Mouse (Mus musculus): Measurements from ENCODE around the gene Sez6.

The Sez6 gene

DNA sequence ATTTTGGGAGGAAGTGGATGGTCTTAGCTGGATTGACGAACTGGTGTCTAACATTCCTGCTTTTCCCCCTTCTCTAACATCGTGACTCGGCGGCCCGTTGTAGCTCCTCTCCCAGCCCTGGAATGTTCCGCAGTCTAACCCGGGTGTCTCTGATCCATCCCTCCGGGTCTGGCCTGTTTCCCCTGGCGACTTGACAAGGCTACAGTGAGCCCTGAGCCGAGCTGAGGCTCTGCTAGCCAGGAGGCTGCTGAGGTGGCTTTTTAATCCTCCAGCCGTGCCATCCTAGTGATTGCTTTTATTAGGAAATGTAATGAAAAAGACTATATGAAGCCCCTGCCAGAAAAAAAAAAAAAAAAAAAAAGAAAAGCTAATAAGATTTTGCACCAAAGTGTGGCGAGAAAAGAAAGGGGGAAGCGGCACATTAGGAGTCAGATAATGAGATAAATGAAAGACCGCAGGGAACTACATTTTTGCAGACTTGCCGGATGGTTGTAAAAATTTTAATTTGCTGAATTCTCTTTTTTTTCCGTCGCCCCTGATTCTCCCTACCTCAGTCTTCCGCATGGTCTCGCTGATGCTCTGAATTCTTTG lies 24.4 kb upstream of the Sez6 start:
- peak; percentile 28 for DNase-seq (ENCODE audit: low spot score)

DNA sequence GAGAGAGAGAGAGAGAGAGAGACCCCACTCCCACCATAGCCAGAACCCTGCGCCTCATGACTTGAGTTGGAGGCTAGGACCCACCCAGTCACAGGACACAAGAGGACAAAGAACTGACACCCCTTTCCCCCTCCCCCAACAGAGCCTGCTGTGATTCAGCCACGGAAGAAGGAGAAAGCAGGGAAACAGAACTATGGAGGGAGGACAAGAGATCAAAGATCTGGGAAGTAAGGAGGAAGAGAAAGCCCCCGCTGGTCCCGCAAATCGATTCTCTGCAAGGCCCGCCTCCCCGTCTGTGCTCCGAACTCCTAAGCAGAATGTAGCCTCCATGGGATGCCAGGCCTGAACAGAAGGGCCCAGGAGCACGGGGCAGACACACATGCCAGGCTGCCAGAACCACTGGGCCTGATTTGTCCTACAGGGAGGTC lies 23.8 kb upstream of the Sez6 start:
- no peak for DNase-seq (ENCODE audit: low spot score)

- no peak for DNase-seq (ENCODE audit: low spot score)
Observed at GRCm38 (mm10) chr11:77908468-77908867, 22.1 kb upstream of the Sez6 start.

- no peak for DNase-seq (ENCODE audit: low spot score)
Observed at GRCm38 (mm10) chr11:77909376-77909775, 21.2 kb upstream of the Sez6 start.

DNA sequence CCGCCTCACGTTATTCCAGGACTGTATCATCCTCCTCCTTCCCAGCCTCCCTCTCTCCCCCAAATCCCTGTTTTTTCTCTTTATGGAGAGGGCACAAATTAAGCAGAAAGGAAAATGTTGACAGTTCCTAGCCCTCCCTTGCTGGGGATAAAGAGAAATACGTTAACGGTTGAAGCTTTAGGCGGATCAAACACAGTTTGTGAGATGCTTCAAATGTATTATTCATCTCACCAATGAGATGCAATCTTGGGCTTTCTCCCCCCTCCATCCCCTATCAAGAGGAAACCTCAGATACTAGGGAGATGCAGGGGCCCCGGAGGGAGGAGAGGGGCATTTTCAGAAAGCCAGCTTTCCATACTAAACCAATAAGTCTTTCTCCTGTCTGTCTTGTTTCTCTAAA lies 20.8 kb upstream of the Sez6 start:
- no peak for DNase-seq (ENCODE audit: low spot score)

DNA sequence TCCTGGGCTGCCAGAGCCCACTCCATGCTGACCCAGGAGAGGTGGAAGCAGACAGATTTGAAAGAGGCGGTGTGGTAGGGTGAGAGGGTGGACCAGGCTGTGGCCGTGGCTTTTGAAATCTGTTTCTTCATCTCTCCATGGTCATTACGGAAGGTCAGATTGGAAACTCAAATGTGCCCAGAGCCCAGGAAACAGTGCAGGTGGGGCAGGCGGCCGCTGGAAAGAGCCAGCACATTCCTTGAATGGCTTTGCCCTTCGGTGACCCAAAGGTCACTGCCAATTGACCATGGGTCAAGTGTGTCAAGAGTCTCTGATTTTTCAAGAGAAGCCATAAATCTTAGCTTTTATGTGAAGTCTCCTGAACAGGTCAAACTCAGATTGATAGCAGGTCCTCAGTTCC lies 17.1 kb upstream of the Sez6 start:
- DNase-seq (ENCODE audit: low spot score), result no peak

DNA sequence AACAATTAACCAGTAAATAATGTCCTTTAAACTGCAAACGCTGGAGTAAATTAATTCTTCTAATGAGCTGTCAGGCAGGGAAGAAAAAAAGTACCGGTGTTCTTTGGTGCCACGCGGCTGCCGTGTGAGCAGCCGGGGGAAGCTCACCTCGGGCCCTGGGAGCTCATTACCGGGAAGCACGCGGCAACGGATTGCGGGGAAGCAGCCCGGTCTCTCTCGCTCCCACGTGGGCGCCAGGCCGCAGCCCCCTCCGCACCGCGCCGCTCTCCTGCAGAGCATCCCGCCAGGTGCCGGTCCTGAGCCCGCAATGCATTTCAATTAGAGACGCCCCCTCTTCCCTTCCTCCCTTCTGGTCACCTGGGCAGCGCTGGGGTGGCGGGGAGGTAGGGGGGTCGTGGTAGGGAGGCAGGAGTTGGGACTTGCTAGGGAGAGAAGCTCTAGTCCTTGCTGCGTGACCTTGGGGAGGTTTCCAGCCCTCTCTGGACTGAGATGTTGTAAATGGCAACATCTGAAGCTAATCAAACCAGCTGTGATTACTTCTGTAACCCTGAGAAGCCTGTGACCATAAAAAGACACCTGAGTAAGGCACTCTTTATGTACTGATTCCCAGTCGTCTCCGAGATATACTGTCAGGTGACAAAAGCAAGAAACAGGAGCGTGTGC lies 15.9 kb upstream of the Sez6 start:
- DNase-seq (ENCODE audit: low spot score), result no peak

DNA sequence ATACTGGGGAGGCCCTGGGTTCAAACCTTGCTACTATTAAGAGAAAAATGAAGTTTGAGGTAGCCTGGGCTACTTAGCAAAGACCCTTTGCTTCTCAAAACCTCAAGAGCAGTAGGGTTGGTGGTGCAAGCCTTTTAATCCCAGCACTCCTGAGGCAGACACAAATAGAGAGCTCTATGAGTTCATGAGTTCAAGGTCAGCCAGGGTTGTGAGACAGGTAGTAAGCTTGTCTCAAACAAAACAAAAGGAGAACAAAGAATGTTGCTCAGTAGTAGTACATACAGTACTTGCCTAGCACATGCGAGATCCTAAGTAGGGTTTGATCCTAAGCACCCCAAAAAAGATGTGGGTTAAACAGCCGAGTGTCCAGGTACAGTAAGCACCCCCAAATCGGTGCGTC lies 13.9 kb upstream of the Sez6 start:
- no peak for DNase-seq (ENCODE audit: low spot score)

GRCm38 (mm10) chr11:77917166-77917565 lies 13.4 kb upstream of the Sez6 start:
- no peak for DNase-seq (ENCODE audit: low spot score)

DNA sequence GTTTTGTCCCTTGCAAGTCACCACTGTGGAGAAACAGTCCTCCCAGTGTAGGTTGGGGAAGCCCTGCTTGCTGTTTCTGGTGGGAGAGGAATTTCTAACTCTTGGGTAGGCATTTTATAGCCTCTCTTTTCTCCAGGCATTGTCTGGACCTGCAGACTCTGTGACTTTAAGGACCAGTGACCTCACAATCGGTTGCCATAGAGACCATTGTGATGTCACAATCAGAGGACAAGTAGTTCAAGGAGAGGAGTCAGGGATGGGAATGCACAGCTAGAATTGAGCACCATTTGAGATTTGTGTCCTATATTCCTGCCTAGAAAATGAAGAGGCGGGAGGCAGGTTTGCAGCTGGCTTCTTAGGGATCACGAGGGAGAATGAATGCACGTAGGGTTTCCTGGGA lies 7.3 kb upstream of the Sez6 start:
- no peak for DNase-seq (ENCODE audit: low spot score)

DNA sequence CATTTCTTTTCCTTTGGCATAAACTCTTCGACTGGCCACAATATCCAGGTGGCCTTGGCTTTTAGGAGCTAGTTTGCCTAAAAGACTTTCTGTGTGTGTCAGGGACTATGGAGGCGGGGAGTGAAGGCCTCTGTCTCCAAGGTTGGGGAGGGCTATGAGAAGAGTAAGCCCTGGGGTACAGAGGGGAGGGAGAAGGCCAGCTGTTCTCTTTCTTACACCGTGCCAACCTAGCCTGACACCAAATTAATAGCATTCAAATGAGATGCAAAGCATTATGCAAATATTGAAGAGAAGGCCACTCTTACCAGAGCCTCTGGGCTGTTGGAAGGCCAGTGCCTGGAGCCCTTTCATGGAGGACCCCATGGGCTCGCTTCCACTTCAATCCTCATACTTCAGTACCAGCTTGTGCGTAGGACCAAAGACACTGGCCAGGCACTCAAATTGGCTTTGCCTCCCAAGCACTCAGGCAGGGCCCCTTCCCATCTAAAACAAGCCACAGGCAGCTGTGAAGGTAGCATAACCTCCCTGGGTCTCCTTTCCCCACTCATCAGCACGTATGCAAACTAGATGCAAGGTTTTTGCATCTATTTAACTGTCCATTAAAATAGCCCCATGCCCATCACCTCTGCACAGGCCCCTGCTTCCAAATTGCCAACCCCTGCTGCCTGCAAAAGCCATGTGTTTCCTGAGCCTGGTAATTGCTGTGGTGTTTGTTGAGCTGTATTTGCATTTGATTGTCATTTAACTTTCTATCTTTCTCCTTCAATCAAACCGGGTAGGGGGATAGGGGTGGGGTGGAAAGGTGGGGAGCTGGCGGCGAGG lies 4.6 kb upstream of the Sez6 start:
- DNase-seq (ENCODE audit: low spot score), result no peak

DNA sequence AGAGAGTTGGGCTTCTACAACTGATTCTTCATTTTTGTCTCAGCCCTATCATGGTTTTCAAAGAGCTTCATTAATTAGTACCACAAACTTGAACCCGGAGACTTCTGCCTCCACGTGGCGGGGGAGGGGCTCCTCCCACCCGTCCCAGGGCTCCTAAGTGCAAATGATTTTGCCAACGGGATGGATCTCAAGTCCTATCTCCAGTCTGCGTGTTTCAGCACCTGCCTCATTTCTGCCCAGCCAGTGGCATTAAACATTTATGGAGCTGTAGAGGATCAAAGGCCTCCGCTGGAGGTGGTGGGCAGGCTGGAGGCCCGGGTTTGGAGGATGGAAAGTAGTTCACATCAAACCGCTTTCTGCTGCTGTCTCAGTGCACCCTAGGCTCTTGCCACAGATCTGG lies 3.9 kb upstream of the Sez6 start:
- DNase-seq (ENCODE audit: low spot score), result no peak

DNA sequence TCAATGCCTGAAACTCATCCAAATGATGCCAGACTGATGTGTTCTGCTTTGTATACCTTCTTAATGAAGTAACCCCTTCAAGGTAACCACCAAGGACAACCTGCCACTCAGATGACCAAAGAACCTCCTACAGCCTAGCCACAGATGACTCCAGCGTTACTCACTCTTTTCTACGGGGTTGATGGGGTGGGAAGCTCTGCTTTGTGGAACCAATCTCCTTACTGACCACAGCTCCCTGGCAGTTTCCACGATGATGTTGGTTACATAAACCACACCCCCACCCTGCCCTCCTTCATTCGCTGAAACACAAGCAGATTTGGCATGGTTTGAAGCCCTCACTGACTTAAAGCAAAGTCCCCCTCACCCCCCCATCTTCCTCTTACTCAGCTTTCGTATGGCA lies 2.8 kb upstream of the Sez6 start:
- DNase-seq (ENCODE audit: low spot score), result no peak

GRCm38 (mm10) chr11:77931541-77932433 lies 1.2 kb downstream of the Sez6 start:
- no peak for DNase-seq (ENCODE audit: low spot score)

- DNase-seq (ENCODE audit: low spot score), result no peak
Observed at GRCm38 (mm10) chr11:77932576-77932975, 2.0 kb downstream of the Sez6 start.

- no peak for DNase-seq (ENCODE audit: low spot score)
Observed at GRCm38 (mm10) chr11:77934111-77934521, 3.5 kb downstream of the Sez6 start.

GRCm38 (mm10) chr11:77934568-77935311 lies 4.1 kb downstream of the Sez6 start:
- DNase-seq (ENCODE audit: low spot score), result no peak

- DNase-seq (ENCODE audit: low spot score), result no peak
Observed at GRCm38 (mm10) chr11:77936846-77937245, 6.2 kb downstream of the Sez6 start.

- DNase-seq (ENCODE audit: low spot score), result no peak
Observed at GRCm38 (mm10) chr11:77937649-77938410, 7.2 kb downstream of the Sez6 start.

GRCm38 (mm10) chr11:77942230-77942629 lies 11.6 kb downstream of the Sez6 start:
- no peak for DNase-seq (ENCODE audit: low spot score)

DNA sequence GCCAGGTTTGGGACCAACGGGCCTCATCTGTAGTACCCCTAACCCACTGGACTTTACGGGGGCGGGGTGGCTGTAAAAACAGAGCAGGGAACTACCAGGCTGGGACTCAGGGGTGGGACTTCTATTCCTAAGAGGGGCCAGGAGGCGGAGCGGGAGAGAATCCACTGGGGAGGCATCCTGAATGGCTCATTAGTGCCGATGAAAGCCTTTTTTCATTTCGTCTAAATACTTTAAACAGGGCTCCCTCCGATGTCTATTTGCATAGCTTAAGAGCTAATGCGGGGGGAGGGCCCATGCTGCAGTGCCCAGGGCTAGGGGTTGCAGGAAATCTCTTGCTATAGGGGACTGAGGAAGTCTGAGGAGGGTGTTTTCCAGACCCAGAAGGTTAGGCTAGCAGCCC lies 17.3 kb downstream of the Sez6 start:
- DNase-seq (ENCODE audit: low spot score), result no peak
